Mouse (Mus musculus): ENCODE results near the gene Tmem206. TPM values are rescaled to one million over a fixed set of nuclear protein-coding genes. Genes with fewer than 3 reads are reported as not detected.

The Tmem206 gene
- total RNA-seq, 2 experiments from 2014 or later, result 3.4 to 4.7 TPM

- DNase-seq, result no peak
- intact Hi-C loops (cut with DNase I), result loop anchor here (5.0 kb wide), 3 partner anchors 67 to 97 kb away; no protein-coding TSS in a partner anchor
These were observed 69.5 kb downstream of the Tmem206 start for GRCm38 (mm10) chr1:191395200-191395599.

- intact Hi-C loops (cut with DNase I), result loop anchor here (5.0 kb wide), 3 partner anchors 66 to 96 kb away; no protein-coding TSS in a partner anchor
- peak in 1 of 2 experiments; percentile 70 for DNase-seq
These were observed 70.2 kb downstream of the Tmem206 start for GRCm38 (mm10) chr1:191395871-191396433.

- intact Hi-C loops (cut with DNase I), result loop anchor here (5.0 kb wide), 3 partner anchors 66 to 96 kb away; no protein-coding TSS in a partner anchor
- DNase-seq, result peak; percentile 72 to 82
These were observed 70.7 kb downstream of the Tmem206 start for GRCm38 (mm10) chr1:191396446-191396845.

GRCm38 (mm10) chr1:191396897-191397849, 71.5 kb downstream of the Tmem206 start:
- peak; percentile 99 to 100 for DNase-seq
- intact Hi-C loops (cut with DNase I), result loop anchor here (5.0 kb wide), 3 partner anchors 65 to 95 kb away; no protein-coding TSS in a partner anchor

Other genes with a start within 250 kb of the Tmem206 start
- not detected for gene Batf3, start 228.1 kb upstream of the Tmem206 start, total RNA-seq (2021)
- gene Fam71a, start 161.1 kb upstream of the Tmem206 start, total RNA-seq (2021), result not detected
- 1 to 10 TPM; 4.5 to 9.5 TPM for gene Atf3, start 107.9 kb upstream of the Tmem206 start, total RNA-seq (2021)
- 100 to 1,000 TPM in 1 of 2 experiments, 10 to 100 TPM in 1; 96.9 to 104 TPM for gene Nenf, start 7.7 kb upstream of the Tmem206 start, total RNA-seq (2021)
- gene Ppp2r5a, start 77.4 kb downstream of the Tmem206 start, total RNA-seq (2021), result 100 to 1,000 TPM; 116 to 118 TPM
- 1 to 10 TPM in 1 of 2 experiments, under 1 TPM in 1; 0.98 to 2.1 TPM for gene Dtl, start 249.6 kb downstream of the Tmem206 start, total RNA-seq (2021)
- 10 to 100 TPM; 17.9 to 19.8 TPM for gene Ints7, start 249.7 kb downstream of the Tmem206 start, total RNA-seq (2021)

Measured in heart, postnatal 14 days (tissue).